Mouse (Mus musculus): Measurements from ENCODE around the gene Zfp637. TPM values are rescaled to one million over a fixed set of nuclear protein-coding genes. Genes with fewer than 3 reads are reported as not detected.

Gene Zfp637
- 132 and 136 TPM in 2 replicates for polyA plus RNA-seq (2014; fragmentation: Nextera tagmentation; extraction: Ambion mirVana)

DNA sequence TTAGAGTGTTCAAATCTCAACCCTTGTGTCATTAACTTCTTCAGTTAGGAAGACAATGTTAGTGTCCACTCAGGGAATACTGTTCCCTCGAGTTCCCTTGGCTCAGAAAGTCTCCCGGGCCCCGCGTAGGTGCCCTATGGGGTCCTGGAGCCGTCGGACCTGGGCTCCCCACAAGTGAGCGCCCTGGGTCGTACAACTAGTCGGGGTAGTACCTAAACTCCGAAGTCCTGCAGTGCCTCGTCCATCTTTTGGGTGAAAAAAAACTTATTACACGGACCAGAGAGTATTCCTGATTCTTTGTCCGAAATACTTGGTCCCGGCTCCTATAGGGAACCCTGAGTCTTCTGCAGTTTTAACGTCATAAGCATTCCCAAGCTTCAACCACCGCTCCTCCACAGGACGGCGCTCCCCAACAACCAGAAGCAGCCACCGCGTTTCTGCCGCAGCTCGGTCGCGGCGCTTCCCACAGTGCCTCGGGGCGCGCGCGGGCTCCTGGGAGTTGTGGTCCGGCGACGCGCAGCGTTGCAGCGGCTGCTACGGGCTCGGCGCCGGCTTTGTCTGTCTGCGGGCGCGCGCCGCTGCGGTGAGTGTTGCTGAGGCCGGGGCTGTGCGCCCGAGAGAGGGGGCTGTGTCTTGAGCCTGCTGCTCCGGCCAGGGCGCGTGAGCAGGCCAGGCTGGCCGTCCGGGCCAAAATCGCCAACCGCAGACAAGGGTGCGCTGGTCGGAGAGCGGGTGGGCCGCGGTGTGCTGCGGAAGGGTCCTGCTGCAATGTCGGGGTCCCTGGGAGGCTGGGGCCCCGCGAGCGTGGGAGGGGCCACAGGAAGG is at the start of gene Zfp637:
TSS of gene Zfp637 (plus strand) at position 495 of the 825 bp plus-strand sequence.
- Histone ChIP-seq H3K4me3 (ENCODE audit: low read depth, low read length) (peak within 1 kb of the TSS; percentile 82), H3K27ac (ENCODE audit: low read depth, low read length) (peak within 1 kb of the TSS; percentile 94), H3K4me2 (replicated peaks; ENCODE audit: low read depth, low read length) (peak within 1 kb of the TSS; percentile 60), H3K9me3 (ENCODE audit: control insufficient read depth, low read length) (no peaks in the 10 kb centered on the region), H3K9ac (ENCODE audit: low read depth, low read length) (peak within 1 kb of the TSS; percentile 100), H3K36me3 (ENCODE audit: control insufficient read depth, insufficient read depth, low read length) (peaks cover 10% of the 10 kb centered on the region; the same call in 1 of the 2 replicates), H3K27me3 (ENCODE audit: control insufficient read depth, insufficient read depth, low read length) (no peaks in the 10 kb centered on the region), H3K4me1 (replicated peaks; ENCODE audit: control insufficient read depth, insufficient read depth, low read length) (no peaks in the 10 kb centered on the region)
- ATAC-seq (ENCODE audit: low FRiP score) (peak; percentile 96), DNase-seq (ENCODE audit: low spot score) (peak; percentile 98)
- WGBS = under 1% methylated on average over 66 of the region's 66 CpGs

DNA sequence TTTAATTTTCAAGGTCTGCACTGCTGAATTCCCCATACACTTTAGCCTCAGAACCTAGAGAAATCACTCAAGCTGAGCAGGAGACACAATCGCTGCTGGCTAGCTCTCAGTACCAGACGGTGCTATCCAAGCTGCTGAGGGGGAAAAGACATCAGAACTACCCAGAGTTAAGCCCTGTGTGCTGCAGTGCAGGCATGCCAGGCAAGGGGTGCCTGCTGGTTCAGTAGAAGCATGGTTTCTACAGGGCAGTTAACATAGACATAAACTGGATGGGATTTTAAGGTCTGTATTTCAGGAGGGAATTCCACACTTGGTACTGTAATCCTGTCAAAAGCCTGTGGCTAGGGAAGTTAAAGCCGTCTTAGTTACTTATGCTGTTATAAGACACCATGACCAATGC is 45.7 kb upstream of the Zfp637 start:
- ATAC-seq (ENCODE audit: low FRiP score) (no peak), DNase-seq (ENCODE audit: low spot score) (no peak)
- Histone ChIP-seq H3K27ac (ENCODE audit: low read depth, low read length) (no peak overlapping the region), H3K4me2 (replicated peaks; ENCODE audit: low read depth, low read length) (no peak overlapping the region), H3K4me3 (ENCODE audit: low read depth, low read length) (no peak overlapping the region), H3K36me3 (ENCODE audit: control insufficient read depth, insufficient read depth, low read length) (no peaks in the 10 kb centered on the region), H3K4me1 (replicated peaks; ENCODE audit: control insufficient read depth, insufficient read depth, low read length) (no peaks in the 10 kb centered on the region), H3K9ac (ENCODE audit: low read depth, low read length) (no peak overlapping the region), H3K9me3 (ENCODE audit: control insufficient read depth, low read length) (no peaks in the 10 kb centered on the region), H3K27me3 (ENCODE audit: control insufficient read depth, insufficient read depth, low read length) (no peaks in the 10 kb centered on the region)
- WGBS = 93% methylated on average over 3 of the region's 3 CpGs

GRCm38 (mm10) chr6:117800824-117801223 is 40.2 kb upstream of the Zfp637 start:
- H3K27ac ChIP-seq (ENCODE audit: low read depth, low read length) = no peak overlapping the region
- H3K36me3 ChIP-seq (ENCODE audit: control insufficient read depth, insufficient read depth, low read length) = no peaks in the 10 kb centered on the region
- 73% methylated on average over 7 of the region's 7 CpGs for WGBS
- no peaks in the 10 kb centered on the region for H3K9me3 ChIP-seq (ENCODE audit: control insufficient read depth, low read length)
- H3K27me3 ChIP-seq (ENCODE audit: control insufficient read depth, insufficient read depth, low read length) = no peaks in the 10 kb centered on the region
- no peak overlapping the region for H3K4me2 ChIP-seq (replicated peaks; ENCODE audit: low read depth, low read length)
- DNase-seq (ENCODE audit: low spot score) = no peak
- no peak overlapping the region for H3K9ac ChIP-seq (ENCODE audit: low read depth, low read length)
- H3K4me1 ChIP-seq (replicated peaks; ENCODE audit: control insufficient read depth, insufficient read depth, low read length) = no peaks in the 10 kb centered on the region
- no peak overlapping the region for H3K4me3 ChIP-seq (ENCODE audit: low read depth, low read length)
- ATAC-seq (ENCODE audit: low FRiP score) = no peak

- no peak for DNase-seq (ENCODE audit: low spot score)
- no peaks in the 10 kb centered on the region for H3K27me3 ChIP-seq (ENCODE audit: control insufficient read depth, insufficient read depth, low read length)
- no peak overlapping the region for H3K4me2 ChIP-seq (replicated peaks; ENCODE audit: low read depth, low read length)
- H3K9me3 ChIP-seq (ENCODE audit: control insufficient read depth, low read length) = no peaks in the 10 kb centered on the region
- no peak overlapping the region for H3K27ac ChIP-seq (ENCODE audit: low read depth, low read length)
- WGBS = 72% methylated on average over 6 of the region's 6 CpGs
- no peaks in the 10 kb centered on the region for H3K4me1 ChIP-seq (replicated peaks; ENCODE audit: control insufficient read depth, insufficient read depth, low read length)
- ATAC-seq (ENCODE audit: low FRiP score) = no peak
- H3K4me3 ChIP-seq (ENCODE audit: low read depth, low read length) = no peak overlapping the region
- H3K36me3 ChIP-seq (ENCODE audit: control insufficient read depth, insufficient read depth, low read length) = no peaks in the 10 kb centered on the region
- no peak overlapping the region for H3K9ac ChIP-seq (ENCODE audit: low read depth, low read length)
These were observed 39.2 kb upstream of the Zfp637 start for GRCm38 (mm10) chr6:117801801-117802200.

DNA sequence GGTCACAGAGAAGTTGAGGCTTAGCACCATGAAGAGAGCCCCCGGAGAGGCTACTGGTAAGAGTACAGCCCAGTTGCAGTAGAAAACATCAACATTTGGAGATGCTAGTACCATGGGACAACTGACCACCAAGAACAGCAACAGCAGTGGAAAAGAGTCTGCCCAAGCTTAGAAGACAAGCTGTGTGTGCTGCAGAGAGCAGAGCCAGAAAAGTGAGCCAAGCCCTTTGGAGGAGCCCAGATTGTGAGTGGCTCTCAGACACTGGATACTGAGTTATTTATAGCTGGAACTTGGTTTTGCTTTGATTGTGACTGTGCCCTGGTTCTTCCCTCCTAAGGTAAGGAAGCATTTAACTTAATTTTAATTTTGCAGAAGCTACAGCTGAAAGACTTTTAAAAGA is 33.2 kb upstream of the Zfp637 start:
- ATAC-seq (ENCODE audit: low FRiP score) (no peak), DNase-seq (ENCODE audit: low spot score) (no peak)
- WGBS = 88% methylated on average over 1 of the region's 1 CpGs
- Histone ChIP-seq H3K36me3 (ENCODE audit: control insufficient read depth, insufficient read depth, low read length) (no peaks in the 10 kb centered on the region), H3K27me3 (ENCODE audit: control insufficient read depth, insufficient read depth, low read length) (no peaks in the 10 kb centered on the region), H3K4me1 (replicated peaks; ENCODE audit: control insufficient read depth, insufficient read depth, low read length) (no peaks in the 10 kb centered on the region), H3K9ac (ENCODE audit: low read depth, low read length) (no peak overlapping the region), H3K4me2 (replicated peaks; ENCODE audit: low read depth, low read length) (no peak overlapping the region), H3K9me3 (ENCODE audit: control insufficient read depth, low read length) (no peaks in the 10 kb centered on the region), H3K4me3 (ENCODE audit: low read depth, low read length) (no peak overlapping the region), H3K27ac (ENCODE audit: low read depth, low read length) (no peak overlapping the region)

- 87% methylated on average over 6 of the region's 6 CpGs for WGBS
- ATAC-seq (ENCODE audit: low FRiP score) = no peak
These were observed 31.2 kb upstream of the Zfp637 start for GRCm38 (mm10) chr6:117809816-117810215.

DNA sequence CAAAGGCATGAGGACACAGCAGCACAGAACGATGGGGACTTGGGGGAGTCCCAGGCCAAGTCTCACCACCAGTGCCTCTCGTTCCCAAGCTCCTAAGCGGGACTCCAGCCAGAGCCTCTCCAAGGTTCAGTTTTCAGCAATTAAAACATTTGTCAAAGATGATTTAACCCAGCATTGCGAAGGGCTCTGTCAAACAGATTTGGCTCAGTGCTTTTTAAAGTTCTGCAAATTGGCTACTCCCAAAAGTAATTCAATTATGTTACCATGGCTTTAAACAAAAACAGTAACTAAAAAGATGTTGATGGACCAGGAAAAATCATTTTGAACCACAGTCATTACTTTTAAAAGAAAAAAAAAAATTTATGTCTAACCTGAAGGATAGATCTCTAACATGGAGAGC is 30.3 kb upstream of the Zfp637 start:
- H3K4me1 ChIP-seq (replicated peaks; ENCODE audit: control insufficient read depth, insufficient read depth, low read length) = no peaks in the 10 kb centered on the region
- ATAC-seq (ENCODE audit: low FRiP score) (no peak), DNase-seq (ENCODE audit: low spot score) (no peak)
- H3K9ac ChIP-seq (ENCODE audit: low read depth, low read length) = no peak overlapping the region
- H3K4me3 ChIP-seq (ENCODE audit: low read depth, low read length) = no peak overlapping the region
- H3K27me3 ChIP-seq (ENCODE audit: control insufficient read depth, insufficient read depth, low read length) = no peaks in the 10 kb centered on the region
- H3K36me3 ChIP-seq (ENCODE audit: control insufficient read depth, insufficient read depth, low read length) = no peaks in the 10 kb centered on the region
- no peak overlapping the region for H3K27ac ChIP-seq (ENCODE audit: low read depth, low read length)
- no peaks in the 10 kb centered on the region for H3K9me3 ChIP-seq (ENCODE audit: control insufficient read depth, low read length)
- 86% methylated on average over 4 of the region's 4 CpGs for WGBS
- no peak overlapping the region for H3K4me2 ChIP-seq (replicated peaks; ENCODE audit: low read depth, low read length)

More at GRCm38 (mm10) chr6:117809816-117810215, 31.2 kb upstream of the Zfp637 start:
- no peak for DNase-seq (ENCODE audit: low spot score)
- Histone ChIP-seq H3K9me3 (ENCODE audit: control insufficient read depth, low read length) (no peaks in the 10 kb centered on the region), H3K4me1 (replicated peaks; ENCODE audit: control insufficient read depth, insufficient read depth, low read length) (no peaks in the 10 kb centered on the region), H3K27me3 (ENCODE audit: control insufficient read depth, insufficient read depth, low read length) (no peaks in the 10 kb centered on the region), H3K36me3 (ENCODE audit: control insufficient read depth, insufficient read depth, low read length) (no peaks in the 10 kb centered on the region), H3K9ac (ENCODE audit: low read depth, low read length) (no peak overlapping the region), H3K4me2 (replicated peaks; ENCODE audit: low read depth, low read length) (no peak overlapping the region), H3K27ac (ENCODE audit: low read depth, low read length) (no peak overlapping the region), H3K4me3 (ENCODE audit: low read depth, low read length) (no peak overlapping the region)

DNA sequence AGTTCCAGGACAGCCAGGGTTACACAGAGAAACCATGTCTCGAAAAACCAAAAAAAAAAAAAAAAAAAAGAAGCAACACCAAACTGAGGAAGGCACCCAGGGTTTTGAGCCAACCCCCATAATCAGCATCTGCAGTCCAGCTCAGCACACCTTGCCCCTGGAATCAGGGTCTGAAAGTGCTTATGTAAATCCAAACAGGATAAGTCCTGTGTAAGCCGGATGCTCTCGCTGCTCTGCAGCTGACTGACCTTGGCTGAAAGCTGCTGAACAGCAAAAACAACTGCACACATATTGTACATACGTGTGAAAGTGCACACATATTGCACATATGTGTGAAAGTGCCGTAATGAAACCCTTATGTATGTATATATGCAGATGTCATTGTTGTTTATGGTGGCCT is 29.7 kb upstream of the Zfp637 start:
- Histone ChIP-seq H3K4me1 (replicated peaks; ENCODE audit: control insufficient read depth, insufficient read depth, low read length) (no peaks in the 10 kb centered on the region), H3K36me3 (ENCODE audit: control insufficient read depth, insufficient read depth, low read length) (no peaks in the 10 kb centered on the region), H3K27me3 (ENCODE audit: control insufficient read depth, insufficient read depth, low read length) (no peaks in the 10 kb centered on the region), H3K9ac (ENCODE audit: low read depth, low read length) (no peak overlapping the region), H3K4me3 (ENCODE audit: low read depth, low read length) (no peak overlapping the region), H3K4me2 (replicated peaks; ENCODE audit: low read depth, low read length) (no peak overlapping the region), H3K9me3 (ENCODE audit: control insufficient read depth, low read length) (no peaks in the 10 kb centered on the region), H3K27ac (ENCODE audit: low read depth, low read length) (no peak overlapping the region)
- no peak for DNase-seq (ENCODE audit: low spot score)
- WGBS = 82% methylated on average over 5 of the region's 5 CpGs
- ATAC-seq (ENCODE audit: low FRiP score) = no peak

DNA sequence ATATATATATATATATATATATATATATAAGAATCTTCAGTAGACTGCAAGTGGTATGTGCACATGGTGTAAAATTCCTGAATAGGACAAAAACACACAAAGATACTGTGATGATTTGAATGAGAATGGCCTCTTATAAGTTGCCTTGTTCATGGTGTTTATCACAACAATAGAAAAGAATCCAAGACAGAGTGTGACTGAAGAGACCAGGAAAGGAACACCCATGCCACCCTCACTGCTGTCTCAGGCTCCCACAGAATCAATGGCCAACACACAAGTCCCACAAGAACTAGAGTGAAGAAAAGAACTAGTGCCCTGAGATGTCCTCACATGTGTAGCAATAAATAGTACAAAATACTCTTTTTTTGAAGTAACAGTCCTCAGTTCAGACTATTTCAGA is 26.3 kb upstream of the Zfp637 start:
- Histone ChIP-seq H3K9me3 (ENCODE audit: control insufficient read depth, low read length) (no peaks in the 10 kb centered on the region), H3K9ac (ENCODE audit: low read depth, low read length) (no peak overlapping the region), H3K27me3 (ENCODE audit: control insufficient read depth, insufficient read depth, low read length) (no peaks in the 10 kb centered on the region), H3K27ac (ENCODE audit: low read depth, low read length) (no peak overlapping the region), H3K4me3 (ENCODE audit: low read depth, low read length) (no peak overlapping the region), H3K4me2 (replicated peaks; ENCODE audit: low read depth, low read length) (no peak overlapping the region), H3K36me3 (ENCODE audit: control insufficient read depth, insufficient read depth, low read length) (no peaks in the 10 kb centered on the region), H3K4me1 (replicated peaks; ENCODE audit: control insufficient read depth, insufficient read depth, low read length) (no peaks in the 10 kb centered on the region)
- ATAC-seq (ENCODE audit: low FRiP score) (no peak), DNase-seq (ENCODE audit: low spot score) (no peak)
